ENCODE assay signal across 8 mouse cellular contexts in genomic region chr8:47990911-47991820, GRCm38 (mm10). TPM values are rescaled to one million over a fixed set of nuclear protein-coding genes. Genes with fewer than 3 reads are reported as not detected.
DNase-seq lines count a peak whose midpoint lies in the region; ATAC-seq lines count a peak whose summit lies in the region.

Wwc2 (minus strand) TSS chr8:47990924.

- H3K27ac ChIP-seq in embryonic facial prominence, embryonic 11.5 days (replicated peaks; ENCODE audit: low read depth, low read length), result peak within 1 kb of the TSS; percentile 89
- peak within 1 kb of the TSS; percentile 99 for H3K27ac ChIP-seq in heart, embryonic 10.5 days
- peak within 1 kb of the TSS; percentile 93 for H3K27ac ChIP-seq in kidney, embryonic 14.5 days (ENCODE audit: low read depth, low read length)
- H3K27ac ChIP-seq in liver, embryonic 11.5 days (ENCODE audit: low read depth, low read length), result peak within 1 kb of the TSS; percentile 75

- no peaks in the 10 kb centered on the region for H3K9me3 ChIP-seq in embryonic facial prominence, embryonic 11.5 days (replicated peaks; ENCODE audit: control insufficient read depth, low read length)
- H3K9me3 ChIP-seq in heart, embryonic 10.5 days, result no peaks in the 10 kb centered on the region
- no peaks in the 10 kb centered on the region for H3K9me3 ChIP-seq in kidney, embryonic 14.5 days (ENCODE audit: control insufficient read depth, low read length)
- H3K9me3 ChIP-seq in liver, embryonic 11.5 days (ENCODE audit: control insufficient read depth, low read length), result no peaks in the 10 kb centered on the region

- H3K36me3 ChIP-seq in embryonic facial prominence, embryonic 11.5 days (replicated peaks; ENCODE audit: control insufficient read depth, insufficient read depth, low read depth, low read length), result no peaks in the 10 kb centered on the region
- H3K36me3 ChIP-seq in heart, embryonic 10.5 days, result no peaks in the 10 kb centered on the region
- H3K36me3 ChIP-seq in kidney, embryonic 14.5 days (ENCODE audit: control insufficient read depth, insufficient read depth, low read length), result no peaks in the 10 kb centered on the region
- H3K36me3 ChIP-seq in liver, embryonic 11.5 days (ENCODE audit: control insufficient read depth, insufficient read depth, low read length), result no peaks in the 10 kb centered on the region
- H3K36me3 ChIP-seq in splenic B cell, adult 2 months (ENCODE audit: control insufficient read depth, insufficient read depth, low read length, poor library complexity, severe bottlenecking), result no peaks in the 10 kb centered on the region

- DNase-seq in right cerebral cortex, adult 18-20 months, result peak; percentile 24
- DNase-seq in right cerebral cortex, adult 2 months (ENCODE audit: low spot score in 2 of 2), result no peak
- peak; percentile 53 for DNase-seq in embryonic facial prominence, embryonic 11.5 days (ENCODE audit: low spot score)
- peak; percentile 90 for DNase-seq in heart, embryonic 10.5 days (ENCODE audit: low spot score)
- DNase-seq in liver, embryonic 11.5 days (ENCODE audit: low spot score), result peak; percentile 73
- peak; percentile 12 to 17 for DNase-seq in monocyte, adult 2 months (ENCODE audit: low read depth in 1 of 2, low spot score in 2 of 2)
- DNase-seq in splenic B cell, adult 2 months (ENCODE audit: low read depth, low spot score), result peak; percentile 34

- H3K4me3 ChIP-seq in embryonic facial prominence, embryonic 11.5 days (ENCODE audit: low read depth, low read length), result peak within 1 kb of the TSS; percentile 90
- H3K4me3 ChIP-seq in heart, embryonic 10.5 days, result peak within 1 kb of the TSS; percentile 99
- peak within 1 kb of the TSS; percentile 88 for H3K4me3 ChIP-seq in kidney, embryonic 14.5 days (ENCODE audit: low read length)
- peak within 1 kb of the TSS; percentile 85 for H3K4me3 ChIP-seq in liver, embryonic 11.5 days (ENCODE audit: low read depth, low read length)

- H3K4me1 ChIP-seq in embryonic facial prominence, embryonic 11.5 days (ENCODE audit: control insufficient read depth, insufficient read depth, low read length), result peaks cover 10% of the 10 kb centered on the region
- H3K4me1 ChIP-seq in heart, embryonic 10.5 days, result peaks cover 62% of the 10 kb centered on the region
- H3K4me1 ChIP-seq in kidney, embryonic 14.5 days (ENCODE audit: control insufficient read depth, insufficient read depth, low read length), result peaks cover 35% of the 10 kb centered on the region
- peaks cover 13% of the 10 kb centered on the region; the same call in 1 of the 2 replicates for H3K4me1 ChIP-seq in liver, embryonic 11.5 days (replicated peaks; ENCODE audit: control insufficient read depth, insufficient read depth, low read length)

- H3K4me2 ChIP-seq in embryonic facial prominence, embryonic 11.5 days (ENCODE audit: low read depth, low read length), result peak within 1 kb of the TSS; percentile 96
- H3K4me2 ChIP-seq in kidney, embryonic 14.5 days (replicated peaks; ENCODE audit: low read depth, low read length), result peak within 1 kb of the TSS; percentile 96
- peak within 1 kb of the TSS; percentile 91 for H3K4me2 ChIP-seq in liver, embryonic 11.5 days

- H3K27me3 ChIP-seq in embryonic facial prominence, embryonic 11.5 days (ENCODE audit: control insufficient read depth, insufficient read depth, low read length), result no peaks in the 10 kb centered on the region
- H3K27me3 ChIP-seq in heart, embryonic 10.5 days (ENCODE audit: insufficient read depth, poor library complexity, severe bottlenecking), result no peaks in the 10 kb centered on the region
- no peaks in the 10 kb centered on the region for H3K27me3 ChIP-seq in kidney, embryonic 14.5 days (ENCODE audit: control insufficient read depth, insufficient read depth, low read length)
- no peaks in the 10 kb centered on the region for H3K27me3 ChIP-seq in liver, embryonic 11.5 days (replicated peaks; ENCODE audit: control insufficient read depth, insufficient read depth, low read length)
- H3K27me3 ChIP-seq in splenic B cell, adult 2 months (ENCODE audit: control insufficient read depth, insufficient read depth, low read length, poor library complexity, severe bottlenecking), result no peaks in the 10 kb centered on the region; the same call in none of the 2 replicates

- peak within 1 kb of the TSS; percentile 94 for H3K9ac ChIP-seq in embryonic facial prominence, embryonic 11.5 days (replicated peaks; ENCODE audit: low read length)
- H3K9ac ChIP-seq in kidney, embryonic 14.5 days (ENCODE audit: low read depth, low read length), result peak within 1 kb of the TSS; percentile 96
- peak within 1 kb of the TSS; percentile 89 for H3K9ac ChIP-seq in liver, embryonic 11.5 days (ENCODE audit: low read depth, low read length)

- peak; percentile 58 for ATAC-seq in embryonic facial prominence, embryonic 11.5 days (replicated peaks; ENCODE audit: insufficient number of reproducible peaks, low FRiP score, low TSS enrichment, low read depth)
- ATAC-seq in kidney, embryonic 14.5 days (ENCODE audit: low FRiP score, low TSS enrichment), result peak; percentile 65
- peak; percentile 60 for ATAC-seq in liver, embryonic 11.5 days (replicated peaks; ENCODE audit: low FRiP score)

- 1% methylated on average over 44 of the region's 46 CpGs for WGBS in embryonic facial prominence, embryonic 11.5 days
- WGBS in heart, embryonic 10.5 days, result 2% methylated on average over 45 of the region's 46 CpGs
- 3% methylated on average over 28 of the region's 46 CpGs for WGBS in kidney, embryonic 14.5 days
- 7% methylated on average over 37 of the region's 46 CpGs for WGBS in liver, embryonic 11.5 days

RNA-seq across cellular contexts. Expression of gene Wwc2, which starts in this region (rescaled TPM):
- polyA plus RNA-seq in embryonic facial prominence, embryonic 11.5 days (2014; fragmentation: Nextera tagmentation; extraction: Ambion mirVana), result 8.8 and 9.7 TPM in 2 replicates
- 16.7 and 19.2 TPM in 2 replicates for polyA plus RNA-seq in heart, embryonic 10.5 days (2016; fragmentation: Nextera tagmentation; extraction: Ambion mirVana)
- 14.5 and 18.5 TPM in 2 replicates for polyA plus RNA-seq in kidney, embryonic 14.5 days (2014; fragmentation: Nextera tagmentation; extraction: Ambion mirVana)
- 6.2 and 7.3 TPM in 2 replicates for polyA plus RNA-seq in liver, embryonic 11.5 days (2014; fragmentation: Nextera tagmentation; extraction: Ambion mirVana)

Comparison
In these comparisons a context has a peak if more than half of its experiments do, and no peak if none do; other contexts are left out.
1. DNase-seq: peak in right cerebral cortex, adult 18-20 months (single experiment), embryonic facial prominence, embryonic 11.5 days (single experiment), heart, embryonic 10.5 days (single experiment), liver, embryonic 11.5 days (single experiment), monocyte, adult 2 months (2 of 2) and splenic B cell, adult 2 months (single experiment); none in right cerebral cortex, adult 2 months (0 of 2).
2. Peak in every context shown above with its lines, with median percentiles within 50 percentile points of each other: ATAC-seq, H3K27ac ChIP-seq, H3K4me2 ChIP-seq, H3K4me3 ChIP-seq and H3K9ac ChIP-seq.